Mouse (Mus musculus): ENCODE measurements around the gene Yipf1. TPM values are rescaled to one million over a fixed set of nuclear protein-coding genes. Genes with fewer than 3 reads are reported as not detected.

The Yipf1 gene
- polyA plus RNA-seq, 1 experiment from 2014 or later, result 55.4 TPM

GRCm38 (mm10) chr4:107378954-107379353 is 64.8 kb downstream of the Yipf1 start:
- Histone ChIP-seq H3K4me2 (ENCODE audit: low read length) (no peak overlapping the region), H3K4me3 (replicated peaks; ENCODE audit: low read length) (no peak overlapping the region), H3K4me1 (replicated peaks; ENCODE audit: control insufficient read depth, insufficient read depth, low read length) (no peaks in the 10 kb centered on the region), H3K9me3 (ENCODE audit: control insufficient read depth, low read length) (no peaks in the 10 kb centered on the region), H3K36me3 (ENCODE audit: control insufficient read depth, insufficient read depth) (peaks cover 5% of the 10 kb centered on the region; the same call in 1 of the 2 replicates), H3K27ac (ENCODE audit: low read length) (no peak overlapping the region), H3K9ac (replicated peaks; ENCODE audit: low read depth, low read length) (no peak overlapping the region), H3K27me3 (replicated peaks; ENCODE audit: control insufficient read depth, insufficient read depth, low read length) (no peaks in the 10 kb centered on the region)
- 89% methylated on average over 6 of the region's 6 CpGs for WGBS
- ATAC-seq, result no peak

DNA sequence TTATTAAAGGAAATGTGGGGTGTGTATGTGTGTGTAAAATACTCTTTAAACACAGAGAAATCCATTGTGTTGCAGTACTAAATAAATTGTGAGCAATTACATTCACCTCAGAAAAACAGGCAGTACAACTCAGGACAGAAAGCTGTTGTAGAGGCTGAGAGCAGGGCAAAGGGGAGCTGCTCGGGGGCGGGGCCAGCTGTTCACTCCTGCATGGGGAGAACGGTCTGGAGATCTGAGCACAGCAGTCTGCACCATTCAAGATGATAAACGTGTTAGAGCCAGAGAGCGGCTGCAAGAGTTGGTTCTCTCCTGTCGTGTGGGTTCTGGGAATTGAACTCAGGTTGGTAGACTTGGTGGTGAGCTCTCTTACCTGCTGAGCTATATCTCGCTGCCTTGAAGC is 66.7 kb downstream of the Yipf1 start:
- Histone ChIP-seq H3K9me3 (ENCODE audit: control insufficient read depth, low read length) (no peaks in the 10 kb centered on the region), H3K36me3 (ENCODE audit: control insufficient read depth, insufficient read depth) (peaks cover 2% of the 10 kb centered on the region; the same call in 1 of the 2 replicates), H3K4me3 (replicated peaks; ENCODE audit: low read length) (no peak overlapping the region), H3K9ac (replicated peaks; ENCODE audit: low read depth, low read length) (no peak overlapping the region), H3K27ac (ENCODE audit: low read length) (no peak overlapping the region), H3K4me2 (ENCODE audit: low read length) (no peak overlapping the region), H3K27me3 (replicated peaks; ENCODE audit: control insufficient read depth, insufficient read depth, low read length) (no peaks in the 10 kb centered on the region), H3K4me1 (replicated peaks; ENCODE audit: control insufficient read depth, insufficient read depth, low read length) (no peaks in the 10 kb centered on the region)
- ATAC-seq, result no peak
- WGBS, result 88% methylated on average over 7 of the region's 7 CpGs

- Histone ChIP-seq H3K27ac (ENCODE audit: low read length) (peak overlapping the region; percentile 58; the same call in 1 of the 2 replicates), H3K36me3 (ENCODE audit: control insufficient read depth, insufficient read depth) (peaks cover 10% of the 10 kb centered on the region), H3K4me3 (replicated peaks; ENCODE audit: low read length) (no peak overlapping the region), H3K9me3 (ENCODE audit: control insufficient read depth, low read length) (no peaks in the 10 kb centered on the region), H3K4me1 (replicated peaks; ENCODE audit: control insufficient read depth, insufficient read depth, low read length) (0 out of 2 replicates have a peak, but pooled peaks cover 5% of the 10 kb centered on the region), H3K9ac (replicated peaks; ENCODE audit: low read depth, low read length) (no peak overlapping the region), H3K4me2 (ENCODE audit: low read length) (no peak overlapping the region), H3K27me3 (replicated peaks; ENCODE audit: control insufficient read depth, insufficient read depth, low read length) (no peaks in the 10 kb centered on the region)
- ATAC-seq, result peak; percentile 72; the same call in 1 of the 2 replicates
- 68% methylated on average over 4 of the region's 4 CpGs for WGBS
Observed at GRCm38 (mm10) chr4:107387038-107387437, 72.9 kb downstream of the Yipf1 start.

- Histone ChIP-seq H3K27me3 (replicated peaks; ENCODE audit: control insufficient read depth, insufficient read depth, low read length) (no peaks in the 10 kb centered on the region), H3K4me3 (replicated peaks; ENCODE audit: low read length) (no peak overlapping the region), H3K9ac (replicated peaks; ENCODE audit: low read depth, low read length) (no peak overlapping the region), H3K9me3 (ENCODE audit: control insufficient read depth, low read length) (no peaks in the 10 kb centered on the region), H3K4me1 (replicated peaks; ENCODE audit: control insufficient read depth, insufficient read depth, low read length) (0 out of 2 replicates have a peak, but pooled peaks cover 5% of the 10 kb centered on the region), H3K27ac (ENCODE audit: low read length) (peak overlapping the region; percentile 58; the same call in 1 of the 2 replicates), H3K36me3 (ENCODE audit: control insufficient read depth, insufficient read depth) (peaks cover 10% of the 10 kb centered on the region), H3K4me2 (ENCODE audit: low read length) (no peak overlapping the region)
- peak; percentile 59 for ATAC-seq
- 63% methylated on average over 8 of the region's 8 CpGs for WGBS
Observed at GRCm38 (mm10) chr4:107387465-107387864, 73.3 kb downstream of the Yipf1 start.

DNA sequence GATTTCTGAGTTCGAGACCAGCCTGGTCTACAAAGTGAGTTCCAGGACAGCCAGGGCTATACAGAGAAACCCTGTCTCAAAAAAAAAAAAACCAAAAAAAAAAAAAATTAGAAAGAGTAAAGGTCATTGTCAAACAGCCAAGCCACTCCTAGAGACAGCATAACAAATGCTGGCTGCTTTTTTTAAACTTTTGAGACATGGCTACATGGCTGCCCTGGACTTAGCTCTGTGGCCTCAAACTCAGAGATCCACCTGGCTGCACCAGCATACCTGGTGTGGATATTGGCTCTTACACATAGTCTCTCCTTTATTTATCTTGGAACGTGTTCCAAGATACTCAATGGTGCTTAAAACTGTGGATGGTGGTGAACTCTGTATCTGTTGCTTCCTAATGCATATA is 74.1 kb downstream of the Yipf1 start:
- Histone ChIP-seq H3K36me3 (ENCODE audit: control insufficient read depth, insufficient read depth) (peaks cover 15% of the 10 kb centered on the region), H3K27me3 (replicated peaks; ENCODE audit: control insufficient read depth, insufficient read depth, low read length) (no peaks in the 10 kb centered on the region), H3K4me2 (ENCODE audit: low read length) (no peak overlapping the region), H3K27ac (ENCODE audit: low read length) (no peak overlapping the region), H3K9me3 (ENCODE audit: control insufficient read depth, low read length) (no peaks in the 10 kb centered on the region), H3K4me1 (replicated peaks; ENCODE audit: control insufficient read depth, insufficient read depth, low read length) (0 out of 2 replicates have a peak, but pooled peaks cover 5% of the 10 kb centered on the region), H3K4me3 (replicated peaks; ENCODE audit: low read length) (no peak overlapping the region), H3K9ac (replicated peaks; ENCODE audit: low read depth, low read length) (no peak overlapping the region)
- ATAC-seq, result no peak
- over 99% methylated on average over 2 of the region's 2 CpGs for WGBS

- Histone ChIP-seq H3K9ac (replicated peaks; ENCODE audit: low read depth, low read length) (no peak overlapping the region), H3K4me2 (ENCODE audit: low read length) (no peak overlapping the region), H3K27ac (ENCODE audit: low read length) (no peak overlapping the region), H3K4me1 (replicated peaks; ENCODE audit: control insufficient read depth, insufficient read depth, low read length) (0 out of 2 replicates have a peak, but pooled peaks cover 5% of the 10 kb centered on the region), H3K9me3 (ENCODE audit: control insufficient read depth, low read length) (no peaks in the 10 kb centered on the region), H3K36me3 (ENCODE audit: control insufficient read depth, insufficient read depth) (peaks cover 17% of the 10 kb centered on the region), H3K4me3 (replicated peaks; ENCODE audit: low read length) (no peak overlapping the region), H3K27me3 (replicated peaks; ENCODE audit: control insufficient read depth, insufficient read depth, low read length) (no peaks in the 10 kb centered on the region)
- WGBS, result 89% methylated on average over 3 of the region's 3 CpGs
- ATAC-seq, result no peak
Observed at GRCm38 (mm10) chr4:107389345-107389744, 75.2 kb downstream of the Yipf1 start.

- H3K9me3 ChIP-seq (ENCODE audit: control insufficient read depth, low read length), result no peaks in the 10 kb centered on the region
- 98% methylated on average over 2 of the region's 2 CpGs for WGBS
- H3K27me3 ChIP-seq (replicated peaks; ENCODE audit: control insufficient read depth, insufficient read depth, low read length), result no peaks in the 10 kb centered on the region
- no peak for ATAC-seq
- peaks cover 14% of the 10 kb centered on the region for H3K36me3 ChIP-seq (ENCODE audit: control insufficient read depth, insufficient read depth)
- no peak overlapping the region for H3K27ac ChIP-seq (ENCODE audit: low read length)
- no peaks in the 10 kb centered on the region for H3K4me1 ChIP-seq (replicated peaks; ENCODE audit: control insufficient read depth, insufficient read depth, low read length)
- H3K4me2 ChIP-seq (ENCODE audit: low read length), result no peak overlapping the region
- no peak overlapping the region for H3K4me3 ChIP-seq (replicated peaks; ENCODE audit: low read length)
- H3K9ac ChIP-seq (replicated peaks; ENCODE audit: low read depth, low read length), result no peak overlapping the region
Observed at GRCm38 (mm10) chr4:107393771-107394170, 79.6 kb downstream of the Yipf1 start.

Other genes starting within 250 kb of the Yipf1 start
- gene Mrpl37, start 247.5 kb upstream of the Yipf1 start, polyA plus RNA-seq (2015; fragmentation: Nextera tagmentation; extraction: Ambion mirVana), result 74.3 and 90.5 TPM in 2 replicates
- 3.3 and 4.0 TPM in 2 replicates for gene Cyb5rl, start 247.4 kb upstream of the Yipf1 start, polyA plus RNA-seq (2015; fragmentation: Nextera tagmentation; extraction: Ambion mirVana)
- gene Cdcp2, start 217.5 kb upstream of the Yipf1 start, polyA plus RNA-seq (2015; fragmentation: Nextera tagmentation; extraction: Ambion mirVana), result not detected in 2 replicates
- gene Tmem59, start 136.0 kb upstream of the Yipf1 start, polyA plus RNA-seq (2015; fragmentation: Nextera tagmentation; extraction: Ambion mirVana), result 375 and 431 TPM in 2 replicates
- 21.1 TPM in 2 replicates for gene Tceanc2, start 135.2 kb upstream of the Yipf1 start, polyA plus RNA-seq (2015; fragmentation: Nextera tagmentation; extraction: Ambion mirVana)
- not detected in 2 replicates for gene Ldlrad1, start 105.2 kb upstream of the Yipf1 start, polyA plus RNA-seq (2015; fragmentation: Nextera tagmentation; extraction: Ambion mirVana)
- 58.6 and 59.9 TPM in 2 replicates for gene Lrrc42, start 60.8 kb upstream of the Yipf1 start, polyA plus RNA-seq (2015; fragmentation: Nextera tagmentation; extraction: Ambion mirVana)
- 34.6 and 43.1 TPM in 2 replicates for gene Hspb11, start 60.8 kb upstream of the Yipf1 start, polyA plus RNA-seq (2015; fragmentation: Nextera tagmentation; extraction: Ambion mirVana)
- not detected in 2 replicates for gene Dio1, start 7.2 kb upstream of the Yipf1 start, polyA plus RNA-seq (2015; fragmentation: Nextera tagmentation; extraction: Ambion mirVana)
- 19.9 and 21.9 TPM in 2 replicates for gene Ndc1, start 53.4 kb downstream of the Yipf1 start, polyA plus RNA-seq (2015; fragmentation: Nextera tagmentation; extraction: Ambion mirVana)
- gene Glis1, start 120.2 kb downstream of the Yipf1 start, polyA plus RNA-seq (2015; fragmentation: Nextera tagmentation; extraction: Ambion mirVana), result 1.1 TPM in 2 replicates